Mouse (Mus musculus): ENCODE results near the gene Acap2.

GRCm38 (mm10) chr16:31170297-31170696, 30.7 kb downstream of the Acap2 start:
- no peak for TF ChIP-seq CTCF (IDR thresholded peaks at IDR 0.05; ENCODE audit: borderline replicate concordance, extremely low read depth, insufficient read depth, insufficient read length)
- TF ChIP-seq POLR2A (IDR thresholded peaks at IDR 0.05; ENCODE audit: borderline replicate concordance, extremely low read depth, insufficient read depth, insufficient read length, poor library complexity, severe bottlenecking), result no peak

All from brain, embryonic 14.5 days (tissue).